Mouse (Mus musculus): ENCODE data around the gene Slc35g3. TPM values are rescaled to one million over a fixed set of nuclear protein-coding genes. Genes with fewer than 3 reads are reported as not detected.
A peak's percentile ranks its signal among the peaks of the same experiment; 100 is the strongest.

Gene Slc35g3
- polyA plus RNA-seq, 1 experiment from 2014 or later: not detected

- TF ChIP-seq EP300 (IDR thresholded peaks at IDR 0.05; ENCODE audit: low read depth): no peak
- no peak for TF ChIP-seq CTCF (IDR thresholded peaks at IDR 0.05; ENCODE audit: low read depth)
- no peak for DNase-seq
- H3K9ac ChIP-seq (replicated peaks): no peak overlapping the region
- 63% methylated on average over 13 of the region's 13 CpGs for whole genome bisulfite sequencing (ENCODE audit: insufficient replicate concordance)
- peak overlapping the region; percentile 88 for H3K4me2 ChIP-seq (ENCODE audit: low read depth, low read length)
- no peaks in the 10 kb centered on the region for H3K9me3 ChIP-seq (ENCODE audit: low read length)
- no peak for ATAC-seq
- peaks cover 11% of the 10 kb centered on the region for H3K4me1 ChIP-seq (ENCODE audit: insufficient read depth)
- H3K27ac ChIP-seq (ENCODE audit: low read depth): peak overlapping the region; percentile 91
- H3K27me3 ChIP-seq (ENCODE audit: insufficient read depth, low read length): no peaks in the 10 kb centered on the region
- peak overlapping the region; percentile 85 for H3K4me3 ChIP-seq (ENCODE audit: low read depth, low read length)
- 0 out of 2 replicates have a peak, but pooled peaks cover 2% of the 10 kb centered on the region for H3K36me3 ChIP-seq (replicated peaks; ENCODE audit: insufficient read depth, low read length)
Observed at GRCm38 (mm10) chr11:69766872-69767624, 5.3 kb upstream of the Slc35g3 start.

- no peaks in the 10 kb centered on the region for H3K27me3 ChIP-seq (ENCODE audit: insufficient read depth, low read length)
- ATAC-seq (peak; percentile 81), DNase-seq (peak; percentile 77)
- WGBS (ENCODE audit: insufficient replicate concordance): 1% methylated on average over 35 of the region's 37 CpGs
- H3K4me1 ChIP-seq (ENCODE audit: insufficient read depth): peaks cover 11% of the 10 kb centered on the region
- H3K4me2 ChIP-seq (ENCODE audit: low read depth, low read length): peak overlapping the region; percentile 88
- TF ChIP-seq EP300 (IDR thresholded peaks at IDR 0.05; ENCODE audit: low read depth): no peak
- TF ChIP-seq CTCF (IDR thresholded peaks at IDR 0.05; ENCODE audit: low read depth): no peak
- H3K9me3 ChIP-seq (ENCODE audit: low read length): no peaks in the 10 kb centered on the region
- peak overlapping the region; percentile 89 for H3K9ac ChIP-seq (replicated peaks)
- peak overlapping the region; percentile 91 for H3K27ac ChIP-seq (ENCODE audit: low read depth)
- H3K36me3 ChIP-seq (replicated peaks; ENCODE audit: insufficient read depth, low read length): 0 out of 2 replicates have a peak, but pooled peaks cover 2% of the 10 kb centered on the region
- peak overlapping the region; percentile 85 for H3K4me3 ChIP-seq (ENCODE audit: low read depth, low read length)
Observed at GRCm38 (mm10) chr11:69766126-69766609, 4.4 kb upstream of the Slc35g3 start.

- no peak for TF ChIP-seq CTCF (IDR thresholded peaks at IDR 0.05; ENCODE audit: low read depth)
- no peak for TF ChIP-seq EP300 (IDR thresholded peaks at IDR 0.05; ENCODE audit: low read depth)
- H3K4me1 ChIP-seq (ENCODE audit: insufficient read depth): peaks cover 11% of the 10 kb centered on the region
- DNase-seq (peak; percentile 59), ATAC-seq (peak; percentile 66)
- H3K36me3 ChIP-seq (replicated peaks; ENCODE audit: insufficient read depth, low read length): no peaks in the 10 kb centered on the region
- peak within 1 kb of the TSS; percentile 89 for H3K9ac ChIP-seq (replicated peaks)
- WGBS (ENCODE audit: insufficient replicate concordance): 22% methylated on average over 30 of the region's 55 CpGs
- peak within 1 kb of the TSS; percentile 85 for H3K4me3 ChIP-seq (ENCODE audit: low read depth, low read length)
- no peaks in the 10 kb centered on the region for H3K27me3 ChIP-seq (ENCODE audit: insufficient read depth, low read length)
- peak within 1 kb of the TSS; percentile 91 for H3K27ac ChIP-seq (ENCODE audit: low read depth)
- no peaks in the 10 kb centered on the region for H3K9me3 ChIP-seq (ENCODE audit: low read length)
- peak within 1 kb of the TSS; percentile 88 for H3K4me2 ChIP-seq (ENCODE audit: low read depth, low read length)
Observed at GRCm38 (mm10) chr11:69765221-69766125, 3.7 kb upstream of the Slc35g3 start, which contains the start of gene Zbtb4. Gene Zbtb4, plus strand, starts transcription at chr11:69765912.

GRCm38 (mm10) chr11:69763551-69763950 is 1.8 kb upstream of the Slc35g3 start:
- H3K36me3 ChIP-seq (replicated peaks; ENCODE audit: insufficient read depth, low read length): no peaks in the 10 kb centered on the region
- H3K4me3 ChIP-seq (ENCODE audit: low read depth, low read length): no peak overlapping the region
- TF ChIP-seq CTCF (IDR thresholded peaks at IDR 0.05; ENCODE audit: low read depth) (peak; percentile 54), EP300 (IDR thresholded peaks at IDR 0.05; ENCODE audit: low read depth) (no peak)
- DNase-seq (no peak), ATAC-seq (no peak)
- WGBS (ENCODE audit: insufficient replicate concordance): 77% methylated on average over 7 of the region's 7 CpGs
- H3K9me3 ChIP-seq (ENCODE audit: low read length): no peaks in the 10 kb centered on the region
- no peak overlapping the region for H3K9ac ChIP-seq (replicated peaks)
- H3K4me1 ChIP-seq (ENCODE audit: insufficient read depth): peaks cover 22% of the 10 kb centered on the region
- H3K27ac ChIP-seq (ENCODE audit: low read depth): no peak overlapping the region
- H3K4me2 ChIP-seq (ENCODE audit: low read depth, low read length): no peak overlapping the region
- no peaks in the 10 kb centered on the region for H3K27me3 ChIP-seq (ENCODE audit: insufficient read depth, low read length)

- H3K27ac ChIP-seq (ENCODE audit: low read depth): no peak overlapping the region
- DNase-seq (no peak), ATAC-seq (no peak)
- TF ChIP-seq EP300 (IDR thresholded peaks at IDR 0.05; ENCODE audit: low read depth) (no peak), CTCF (IDR thresholded peaks at IDR 0.05; ENCODE audit: low read depth) (no peak)
- no peaks in the 10 kb centered on the region for H3K27me3 ChIP-seq (ENCODE audit: insufficient read depth, low read length)
- 93% methylated on average over 7 of the region's 7 CpGs for WGBS (ENCODE audit: insufficient replicate concordance)
- no peak overlapping the region for H3K4me3 ChIP-seq (ENCODE audit: low read depth, low read length)
- H3K9ac ChIP-seq (replicated peaks): no peak overlapping the region
- peaks cover 28% of the 10 kb centered on the region for H3K4me1 ChIP-seq (ENCODE audit: insufficient read depth)
- H3K36me3 ChIP-seq (replicated peaks; ENCODE audit: insufficient read depth, low read length): no peaks in the 10 kb centered on the region
- no peaks in the 10 kb centered on the region for H3K9me3 ChIP-seq (ENCODE audit: low read length)
- H3K4me2 ChIP-seq (ENCODE audit: low read depth, low read length): no peak overlapping the region
Observed at GRCm38 (mm10) chr11:69760901-69761200, 917 bp downstream of the Slc35g3 start.

Data from liver, postnatal 0 days (tissue).